Mouse (Mus musculus): ENCODE measurements around the gene Mtch1.
"Not testable (repeated sequence)": the region's sequence is repeated elsewhere in the genome, so short reads cannot be mapped to it uniquely, and the experiment has no call there.

Gene Mtch1

DNA sequence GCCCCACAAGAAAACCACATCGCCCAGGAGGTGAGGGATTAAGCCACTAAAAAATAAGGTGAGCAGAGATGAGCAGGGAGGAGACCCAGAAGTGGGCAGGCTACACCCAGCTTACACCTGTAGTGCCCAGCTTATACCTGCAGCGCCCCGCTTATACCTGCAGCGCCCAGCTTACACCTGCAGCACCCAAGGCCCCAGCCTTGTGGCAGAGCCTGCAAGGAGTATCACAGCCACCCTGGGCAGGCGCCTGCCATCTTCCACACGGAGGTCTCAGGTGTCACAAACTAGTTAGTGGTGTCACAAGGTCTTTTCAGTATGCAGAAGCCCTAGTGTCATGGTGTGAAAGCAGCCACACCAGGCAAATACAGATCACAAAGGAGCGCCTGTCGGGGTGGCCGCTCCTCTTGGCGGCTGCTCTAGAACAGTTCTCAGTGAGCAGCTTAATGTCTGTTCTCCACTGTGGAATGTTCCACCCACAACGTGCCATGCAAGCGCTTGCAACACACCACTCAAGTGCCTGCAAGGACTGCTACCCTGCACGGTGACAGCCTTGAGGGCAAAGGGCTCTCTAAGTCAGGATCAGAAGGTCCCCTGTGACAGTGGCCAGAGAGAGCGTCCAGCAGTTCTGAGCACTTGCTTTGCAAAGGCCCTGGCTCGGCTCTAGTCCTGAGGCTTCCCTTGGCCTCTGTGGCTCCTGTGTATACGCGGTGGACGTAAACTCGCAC, 11.3 kb downstream of the Mtch1 start:
- in situ Hi-C loops (cut with MboI, MseI): no loop called here

DNA sequence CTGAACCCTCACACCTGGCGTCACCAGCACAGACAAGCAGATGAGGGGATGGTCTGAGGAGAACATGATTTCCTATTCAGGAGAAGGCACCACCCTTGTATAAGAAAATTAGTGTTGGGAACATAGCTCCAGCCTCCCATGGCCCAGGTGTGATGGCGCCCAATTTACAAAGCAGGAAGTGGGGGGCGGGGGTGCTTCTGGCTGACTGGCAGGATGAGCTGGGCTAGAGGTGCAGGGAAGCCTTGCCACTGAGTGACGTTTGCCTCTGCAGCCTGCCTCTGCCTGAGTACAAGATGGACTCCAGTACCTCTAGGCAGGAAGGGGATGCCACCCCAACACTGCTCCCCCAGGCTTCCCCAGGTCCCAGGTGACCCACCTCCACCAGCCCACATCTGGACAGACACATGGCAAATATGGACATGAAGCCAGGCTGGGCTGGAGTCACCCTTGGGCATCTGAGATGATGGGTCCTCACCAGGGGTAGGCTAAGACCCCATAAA, 15.5 kb downstream of the Mtch1 start:
- in situ Hi-C loops (cut with MboI, MseI): no loop called here

GRCm38 (mm10) chr17:29330671-29331410, 16.9 kb downstream of the Mtch1 start:
- in situ Hi-C loops (cut with MboI, MseI): no loop called here

GRCm38 (mm10) chr17:29330221-29330620, 17.5 kb downstream of the Mtch1 start:
- in situ Hi-C loops (cut with MboI, MseI): no loop called here

GRCm38 (mm10) chr17:29327691-29328090, 20.0 kb downstream of the Mtch1 start:
- in situ Hi-C loops (cut with MboI, MseI): no loop called here

GRCm38 (mm10) chr17:29326531-29327529, 20.9 kb downstream of the Mtch1 start:
- in situ Hi-C loops (cut with MboI, MseI): no loop called here

GRCm38 (mm10) chr17:29325831-29326230, 21.9 kb downstream of the Mtch1 start:
- in situ Hi-C loops (cut with MboI, MseI): no loop called here

DNA sequence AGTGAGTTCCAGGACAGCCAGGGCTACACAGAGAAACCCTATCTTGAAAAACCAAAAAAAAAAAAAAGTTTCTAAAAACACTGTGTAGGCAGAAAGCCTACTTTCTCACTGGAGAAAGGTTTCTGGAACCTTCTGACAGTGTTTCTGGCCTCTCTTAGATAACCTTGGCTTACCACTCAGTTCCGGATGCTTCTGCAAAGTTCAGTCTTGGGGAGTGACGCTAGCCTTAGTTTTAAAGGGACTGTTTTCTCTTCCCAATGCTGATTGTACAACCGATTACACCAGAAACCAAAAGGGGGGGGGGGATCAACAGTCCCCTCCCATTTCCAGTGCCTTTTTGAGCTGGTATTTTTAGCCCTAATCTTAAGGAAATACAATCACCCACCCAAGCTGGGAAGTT, 24.1 kb downstream of the Mtch1 start:
- in situ Hi-C loops (cut with MboI, MseI): no loop called here

DNA sequence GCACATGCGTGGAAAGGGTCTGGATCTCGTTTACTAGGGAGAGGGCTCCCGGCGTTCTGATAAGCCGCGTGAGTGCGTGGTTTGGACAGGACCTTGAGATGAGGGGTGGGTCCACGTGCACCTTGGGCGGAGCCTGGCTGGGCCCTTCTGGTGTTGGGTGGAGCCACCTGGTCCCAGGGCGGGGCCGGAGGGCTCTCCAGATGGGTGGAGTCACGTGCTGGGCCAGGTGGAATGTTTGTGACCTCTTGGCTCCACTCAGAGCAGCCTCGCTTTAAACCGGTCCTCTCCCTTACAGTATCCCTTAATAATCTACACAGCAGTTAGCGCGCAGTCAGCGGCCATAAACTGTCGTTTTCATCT, 25.2 kb downstream of the Mtch1 start:
- in situ Hi-C loops (cut with MboI, MseI): no loop called here

GRCm38 (mm10) chr17:29321765-29322602, 25.8 kb downstream of the Mtch1 start:
- in situ Hi-C loops (cut with MboI, MseI): no loop called here

GRCm38 (mm10) chr17:29319881-29320639, 27.7 kb downstream of the Mtch1 start:
- in situ Hi-C loops (cut with MboI, MseI): no loop called here

- in situ Hi-C loops (cut with MboI, MseI): no loop called here
These were observed 28.3 kb downstream of the Mtch1 start for GRCm38 (mm10) chr17:29319476-29319875.

GRCm38 (mm10) chr17:29318731-29319250, 28.9 kb downstream of the Mtch1 start:
- in situ Hi-C loops (cut with MboI, MseI): no loop called here

DNA sequence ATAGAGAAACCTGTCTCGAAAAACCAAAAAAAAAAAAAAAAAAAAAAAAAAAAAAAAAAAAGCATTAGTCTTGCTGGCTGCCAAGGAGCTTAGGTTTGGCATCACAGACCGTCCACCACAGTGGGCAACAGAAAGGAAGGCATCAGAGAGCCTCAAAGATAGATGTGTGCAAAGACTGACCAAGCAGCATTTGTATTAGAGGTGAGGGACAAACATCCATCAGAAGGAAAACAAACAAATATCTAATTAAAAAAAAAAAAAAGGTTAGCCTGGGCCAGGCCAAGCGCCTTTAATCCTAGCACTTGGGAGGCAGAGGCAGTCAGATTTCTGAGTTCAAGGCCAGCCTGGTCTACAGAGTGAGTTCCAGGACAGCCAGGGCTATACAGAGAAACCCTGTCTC, 30.4 kb downstream of the Mtch1 start, which contains the start of gene Pi16:
Pi16 (plus strand) TSS at position 301 of the 400 bp plus-strand sequence.
- in situ Hi-C loops (cut with MboI, MseI): not testable (repeated sequence)

DNA sequence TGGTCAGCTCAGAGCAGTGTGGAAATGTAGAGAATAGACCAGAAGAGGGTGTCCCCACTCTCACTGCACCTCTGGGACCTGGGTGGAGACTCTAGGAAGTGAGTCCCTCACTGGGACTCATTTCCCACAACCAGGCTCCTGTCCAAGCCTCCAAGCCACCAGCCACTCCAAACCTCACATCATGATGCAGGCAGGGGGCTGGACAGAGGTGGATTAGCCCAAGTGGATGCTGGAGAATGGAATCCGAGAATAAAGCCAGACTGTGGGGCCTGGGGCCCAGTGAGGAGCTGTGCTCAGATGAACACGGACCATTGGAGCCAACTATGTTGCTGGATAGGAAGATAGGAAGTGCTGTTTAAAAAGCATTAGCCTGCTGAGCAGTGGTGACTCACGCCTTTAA, 30.8 kb downstream of the Mtch1 start:
- in situ Hi-C loops (cut with MboI, MseI): no loop called here

DNA sequence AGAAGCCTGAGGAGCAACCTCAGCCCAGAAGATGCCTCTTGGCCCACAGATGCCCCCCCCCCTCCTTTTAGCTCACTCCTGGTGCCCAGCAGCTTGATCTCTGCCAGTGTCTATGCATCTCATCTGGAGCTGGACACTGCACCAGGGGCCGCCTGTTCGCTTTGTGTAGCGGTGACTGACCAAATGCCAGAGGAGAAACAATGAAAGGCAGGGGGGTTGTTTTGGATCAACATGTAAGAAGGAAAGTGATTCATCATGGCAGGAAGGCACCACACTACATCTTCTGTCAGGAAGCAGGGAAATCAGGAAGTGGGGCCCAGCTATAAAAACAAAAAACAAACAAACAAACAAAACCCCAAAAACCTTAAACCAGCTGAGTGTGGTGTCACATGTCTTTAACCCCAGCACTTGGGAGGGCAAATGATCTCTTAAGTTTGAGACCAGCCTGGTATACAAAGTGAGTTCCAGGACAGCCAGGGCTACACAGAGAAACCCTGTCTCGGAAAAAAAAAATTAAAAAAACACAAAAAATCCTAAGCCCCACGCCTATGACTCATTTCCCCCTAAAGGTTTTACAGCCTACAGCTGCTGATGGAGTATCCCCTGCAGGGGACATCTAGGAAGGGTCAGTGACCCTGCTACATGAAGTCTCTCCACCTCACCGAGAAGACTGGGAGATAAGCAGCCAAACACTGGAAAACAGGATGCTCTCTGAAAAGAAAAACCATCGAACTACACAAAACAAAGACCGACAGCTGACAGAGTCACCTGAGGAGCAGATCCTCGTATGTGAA, 31.9 kb downstream of the Mtch1 start:
- in situ Hi-C loops (cut with MboI, MseI): no loop called here

GRCm38 (mm10) chr17:29313300-29313699, 34.4 kb downstream of the Mtch1 start:
- in situ Hi-C loops (cut with MboI, MseI): loop anchor here (5.0 kb wide), 1 partner anchor 59 kb away; no protein-coding TSS in a partner anchor

- in situ Hi-C loops (cut with MboI, MseI): loop anchor here (5.0 kb wide), 1 partner anchor 60 kb away; no protein-coding TSS in a partner anchor
These were observed 35.7 kb downstream of the Mtch1 start for GRCm38 (mm10) chr17:29312082-29312481.

- in situ Hi-C loops (cut with MboI, MseI): loop anchor here (5.0 kb wide), 1 partner anchor 61 kb away; no protein-coding TSS in a partner anchor
These were observed 36.1 kb downstream of the Mtch1 start for GRCm38 (mm10) chr17:29311602-29312001.

Measured in regulatory T cell (primary cell).